Mouse (Mus musculus) liver, postnatal 0 days (tissue): ENCODE measurements around the gene Timeless.

Experiments used
- CTCF ChIP-seq: sonication (generic); IDR thresholded peaks from 2 replicates; pipeline ENCODE4 v1.5.1; 2016; ENCODE audit warnings: antibody characterized with exemption, low read depth
- EP300 ChIP-seq: IDR thresholded peaks from 2 replicates; pipeline ENCODE4 v1.6.1; 2016; ENCODE audit warnings: antibody characterized with exemption, low read depth, mild to moderate bottlenecking

- no peak for TF ChIP-seq CTCF
- TF ChIP-seq EP300 = no peak
Measured at GRCm38 (mm10) chr10:128184296-128184695, 47.6 kb upstream of the Timeless start.
